Mouse (Mus musculus) heart, embryonic 11.5 days (tissue): Measurements from ENCODE around the gene Hmgn1. TPM values are rescaled to one million over a fixed set of nuclear protein-coding genes. Genes with fewer than 3 reads are reported as not detected.
A peak's percentile ranks its signal among the peaks of the same experiment; 100 is the strongest.
"Not testable (repeated sequence)": the region's sequence is repeated elsewhere in the genome, so short reads cannot be mapped to it uniquely, and the experiment has no call there.

Experiments
- ATAC-seq: fragments of 200-750 bp; cut with Nextera tagmentation; replicated peaks from 2 replicates; pipeline ENCODE4 v1.8.0; 2017; ENCODE audit warnings: moderate library complexity; ENCODE audit not compliant: insufficient number of reproducible peaks, low FRiP score, low TSS enrichment
- H3K27ac ChIP-seq: fragments of 300-500 bp; sonication (generic); 2 replicates; pipeline ENCODE4 v1.5.1; 2014; ENCODE audit warnings: mild to moderate bottlenecking, low read depth, low read length
- H3K27me3 ChIP-seq: fragments of 300-500 bp; sonication (generic); 2 replicates; pipeline ENCODE4 v1.6.1; 2014; ENCODE audit warnings: mild to moderate bottlenecking, low read length, mixed read lengths; ENCODE audit not compliant: control insufficient read depth, insufficient read depth
- H3K36me3 ChIP-seq: fragments of 300-500 bp; sonication (generic); 2 replicates; pipeline ENCODE4 v1.6.1; 2014; ENCODE audit warnings: mild to moderate bottlenecking, low read length, moderate library complexity, mixed read lengths; ENCODE audit not compliant: control insufficient read depth, insufficient read depth
- H3K4me1 ChIP-seq: fragments of 300-500 bp; sonication (generic); 2 replicates; pipeline ENCODE4 v1.6.1; 2014; ENCODE audit warnings: low read length; ENCODE audit not compliant: control insufficient read depth, insufficient read depth
- H3K4me2 ChIP-seq: fragments of 300-500 bp; sonication (generic); 2 replicates; pipeline ENCODE4 v1.6.1; 2014; ENCODE audit warnings: mild to moderate bottlenecking, moderate library complexity
- H3K4me3 ChIP-seq: fragments of 300-500 bp; sonication (generic); 2 replicates; pipeline ENCODE4 v1.5.1; 2014; ENCODE audit warnings: low read depth, low read length
- H3K9ac ChIP-seq: fragments of 300-500 bp; sonication (generic); 2 replicates; pipeline ENCODE4 v1.6.1; 2014; ENCODE audit warnings: mild to moderate bottlenecking, low read depth, low read length, moderate library complexity
- H3K9me3 ChIP-seq: fragments of 300-500 bp; sonication (generic); replicated peaks from 2 replicates; pipeline ENCODE4 v1.6.1; 2016; ENCODE audit warnings: low read length; ENCODE audit not compliant: control insufficient read depth
- WGBS: fragments of 180-500 bp; shearing (Covaris S2); extraction: QIAGEN DNeasy Blood & Tissue Kit; methylation state at CpG from one replicate; pipeline ENCODE4 v1.1.7; 2014; ENCODE audit not compliant: insufficient replicate concordance; 5-methylcytosine and 5-hydroxymethylcytosine counted together
- polyA plus RNA-seq: library from polyadenylated mRNA; unstranded; fragments of >200 nt; fragmentation: Nextera tagmentation; extraction: Ambion mirVana; gene quantifications from 2 replicates; pipeline ENCODE4 v1.2.1, GENCODE M21; 2014

Hmgn1 gene
- polyA plus RNA-seq, 1 experiment from 2014 or later = 543 TPM

DNA sequence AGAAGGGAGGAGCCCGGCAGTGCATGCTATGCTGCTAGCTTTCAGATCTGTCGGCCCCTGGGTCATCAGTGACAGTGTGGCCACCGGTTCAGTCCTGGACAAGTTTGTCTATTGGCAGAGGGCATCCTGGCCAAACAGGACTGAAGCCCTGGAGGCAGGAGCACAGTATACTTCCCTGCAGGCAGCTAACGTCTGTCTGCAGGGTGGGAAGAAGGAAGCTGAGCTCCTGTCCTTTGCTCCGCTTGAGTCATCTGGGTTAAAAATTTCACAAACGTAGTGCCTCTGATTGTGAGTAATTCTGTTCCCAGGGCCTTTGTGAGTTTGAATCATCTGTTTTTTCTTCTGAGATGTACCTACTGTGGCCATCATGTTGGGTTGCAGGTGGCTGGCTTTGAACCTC lies 21.3 kb upstream of the Hmgn1 start:
- Histone ChIP-seq H3K9ac (peak overlapping the region; percentile 59), H3K4me3 (no peak overlapping the region), H3K36me3 (no peaks in the 10 kb centered on the region), H3K4me1 (peaks cover 33% of the 10 kb centered on the region), H3K9me3 (no peaks in the 10 kb centered on the region), H3K27ac (peak overlapping the region; percentile 79), H3K27me3 (no peaks in the 10 kb centered on the region), H3K4me2 (peak overlapping the region; percentile 43)
- WGBS = 42% methylated on average over 6 of the region's 6 CpGs
- ATAC-seq = no peak

DNA sequence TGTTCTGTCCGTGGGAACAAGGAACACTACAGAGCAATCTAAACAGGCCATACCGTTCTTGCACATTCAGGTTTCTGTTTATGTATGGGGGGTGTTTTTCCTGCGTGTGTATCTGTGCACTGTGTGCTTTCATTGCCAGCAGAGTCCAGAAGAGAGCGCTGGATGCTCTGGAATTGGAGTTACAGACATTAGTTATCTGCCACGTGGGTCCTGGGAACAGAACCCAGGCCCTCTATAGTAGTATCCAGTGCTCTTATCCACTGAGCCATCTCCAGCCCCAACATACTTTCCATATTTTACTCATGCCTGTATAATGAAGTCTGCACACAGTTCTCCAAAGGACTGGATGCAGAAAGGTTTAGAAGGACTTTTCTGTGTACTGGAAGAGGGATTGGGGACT lies 18.3 kb upstream of the Hmgn1 start:
- H3K4me1 ChIP-seq = peaks cover 26% of the 10 kb centered on the region
- ATAC-seq = no peak
- peak overlapping the region; percentile 85 for H3K9ac ChIP-seq
- 2% methylated on average over 5 of the region's 5 CpGs for WGBS
- H3K4me2 ChIP-seq = peak overlapping the region; percentile 85
- H3K9me3 ChIP-seq = no peaks in the 10 kb centered on the region; the same call in 1 of the 2 replicates
- peak overlapping the region; percentile 85 for H3K4me3 ChIP-seq
- H3K27ac ChIP-seq = peak overlapping the region; percentile 74
- H3K36me3 ChIP-seq = no peaks in the 10 kb centered on the region
- H3K27me3 ChIP-seq = no peaks in the 10 kb centered on the region

DNA sequence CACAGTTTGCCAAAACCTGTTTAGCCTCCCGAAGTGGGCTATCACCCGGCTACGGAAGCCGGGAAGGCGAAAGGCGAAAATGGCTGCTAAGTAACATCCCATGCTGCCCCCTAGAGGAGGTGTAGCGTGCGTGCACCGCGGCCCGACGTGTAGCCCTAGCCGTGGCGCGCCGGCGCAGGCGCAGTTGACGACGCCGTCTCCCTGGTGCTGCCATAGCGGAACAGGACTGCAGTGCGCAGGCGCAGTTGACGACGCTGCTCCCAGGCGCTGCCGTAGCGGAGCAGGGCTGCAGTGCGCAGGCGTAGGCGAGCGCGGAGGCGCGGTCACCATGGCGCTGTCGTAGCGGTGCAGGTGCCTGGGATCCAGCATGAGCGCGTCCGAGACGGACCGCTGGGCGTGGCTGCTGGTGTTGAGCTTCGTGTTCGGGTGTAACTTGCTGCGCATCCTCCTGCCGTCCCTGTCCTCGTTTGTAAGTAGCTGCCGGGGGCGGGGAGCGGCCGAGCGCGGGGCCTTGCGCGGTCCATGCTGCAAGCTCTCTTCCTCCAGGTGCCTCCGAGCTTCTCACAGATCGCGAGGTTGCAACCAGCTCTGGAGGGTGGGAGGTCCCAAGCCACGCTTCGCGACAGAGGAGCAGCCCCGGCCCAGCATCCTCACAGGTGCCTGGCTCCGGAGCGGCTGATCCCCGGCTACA lies 17.7 kb upstream of the Hmgn1 start, which contains the start of gene Wrb:
Wrb (plus strand) TSS at position 298 of the 691 bp plus-strand sequence.
- Histone ChIP-seq H3K4me3 (peak within 1 kb of the TSS; percentile 85), H3K27me3 (no peaks in the 10 kb centered on the region), H3K27ac (peak within 1 kb of the TSS; percentile 74), H3K36me3 (no peaks in the 10 kb centered on the region), H3K4me1 (peaks cover 21% of the 10 kb centered on the region), H3K9ac (peak within 1 kb of the TSS; percentile 85), H3K9me3 (no peaks in the 10 kb centered on the region; the same call in 1 of the 2 replicates), H3K4me2 (peak within 1 kb of the TSS; percentile 85)
- WGBS = under 1% methylated on average over 68 of the region's 68 CpGs
- peak; percentile 98 for ATAC-seq

DNA sequence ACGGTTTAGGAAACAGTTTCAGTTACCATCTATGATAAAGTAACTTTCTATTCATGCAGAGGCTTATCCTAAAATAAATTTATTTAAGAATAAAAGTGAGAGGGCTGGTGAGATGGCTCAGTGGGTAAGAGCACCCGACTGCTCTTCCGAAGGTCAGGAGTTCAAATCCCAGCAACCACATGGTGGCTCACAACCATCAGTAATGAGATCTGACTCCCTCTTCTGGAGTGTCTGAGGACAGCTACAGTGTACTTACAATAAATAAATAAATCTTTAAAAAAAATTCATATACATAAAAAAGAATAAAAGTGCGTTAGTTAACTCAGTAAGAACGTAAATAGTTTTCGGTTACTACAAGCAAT lies 17.2 kb upstream of the Hmgn1 start:
- H3K4me2 ChIP-seq = peak overlapping the region; percentile 31; the same call in 1 of the 2 replicates
- H3K4me1 ChIP-seq = peaks cover 17% of the 10 kb centered on the region
- H3K9me3 ChIP-seq, ATAC-seq, H3K27ac ChIP-seq, H3K36me3 ChIP-seq, H3K27me3 ChIP-seq, H3K9ac ChIP-seq: not testable (repeated sequence)
- 29% methylated on average over 6 of the region's 6 CpGs for WGBS
- H3K4me3 ChIP-seq = peak overlapping the region; percentile 85; the same call in 1 of the 2 replicates

DNA sequence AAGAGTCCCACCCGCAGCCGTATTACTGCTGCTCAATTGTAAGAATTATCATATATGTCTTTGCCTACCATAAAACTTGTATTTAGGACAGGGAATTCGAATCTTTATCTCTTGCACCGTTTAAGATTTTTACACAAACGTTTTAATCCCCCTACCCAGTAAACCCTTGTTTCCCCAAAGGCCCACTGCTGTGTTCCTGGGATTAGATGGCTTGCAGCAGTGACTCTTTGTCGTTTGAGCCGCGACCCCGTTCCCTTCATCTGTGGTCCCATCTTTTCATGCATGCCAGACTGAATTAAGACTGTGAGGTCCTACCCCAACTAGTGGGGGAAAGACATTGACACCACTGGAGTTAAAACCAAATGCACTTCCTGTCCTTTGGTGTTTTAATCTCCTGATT lies 937 bp upstream of the Hmgn1 start:
- peak overlapping the region; percentile 99 for H3K4me3 ChIP-seq
- WGBS = 3% methylated on average over 9 of the region's 9 CpGs
- no peaks in the 10 kb centered on the region for H3K27me3 ChIP-seq
- peaks cover 10% of the 10 kb centered on the region for H3K4me1 ChIP-seq
- peaks cover 16% of the 10 kb centered on the region for H3K36me3 ChIP-seq
- no peaks in the 10 kb centered on the region for H3K9me3 ChIP-seq
- peak overlapping the region; percentile 72 for H3K4me2 ChIP-seq
- H3K9ac ChIP-seq = peak overlapping the region; percentile 98
- no peak for ATAC-seq
- peak overlapping the region; percentile 96 for H3K27ac ChIP-seq

DNA sequence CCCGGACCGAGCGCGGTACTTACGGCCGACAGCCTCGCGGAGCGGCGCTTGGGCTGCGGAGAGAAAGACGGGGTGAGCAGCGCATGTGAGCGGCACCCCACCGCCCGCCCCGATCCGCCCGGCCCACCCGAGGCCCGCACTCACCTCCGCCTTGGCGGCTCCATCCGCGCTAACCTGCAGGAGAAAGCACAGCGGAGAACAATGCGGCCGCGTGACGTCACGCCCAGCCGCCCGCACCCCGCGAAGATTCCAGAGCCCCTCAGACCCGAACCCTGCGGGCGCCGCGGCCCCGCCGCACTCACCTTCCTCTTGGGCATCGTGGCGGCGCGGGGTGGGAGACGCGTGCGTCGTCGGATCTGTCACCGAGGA lies 257 bp downstream of the Hmgn1 start:
- H3K27ac ChIP-seq = peak overlapping the region; percentile 97
- no peaks in the 10 kb centered on the region for H3K9me3 ChIP-seq
- H3K9ac ChIP-seq = peak overlapping the region; percentile 98
- H3K27me3 ChIP-seq = no peaks in the 10 kb centered on the region
- H3K4me2 ChIP-seq = peak overlapping the region; percentile 72
- H3K36me3 ChIP-seq = peaks cover 25% of the 10 kb centered on the region
- H3K4me3 ChIP-seq = peak overlapping the region; percentile 99
- peaks cover 10% of the 10 kb centered on the region for H3K4me1 ChIP-seq
- peak; percentile 56 for ATAC-seq
- under 1% methylated on average over 44 of the region's 52 CpGs for WGBS

DNA sequence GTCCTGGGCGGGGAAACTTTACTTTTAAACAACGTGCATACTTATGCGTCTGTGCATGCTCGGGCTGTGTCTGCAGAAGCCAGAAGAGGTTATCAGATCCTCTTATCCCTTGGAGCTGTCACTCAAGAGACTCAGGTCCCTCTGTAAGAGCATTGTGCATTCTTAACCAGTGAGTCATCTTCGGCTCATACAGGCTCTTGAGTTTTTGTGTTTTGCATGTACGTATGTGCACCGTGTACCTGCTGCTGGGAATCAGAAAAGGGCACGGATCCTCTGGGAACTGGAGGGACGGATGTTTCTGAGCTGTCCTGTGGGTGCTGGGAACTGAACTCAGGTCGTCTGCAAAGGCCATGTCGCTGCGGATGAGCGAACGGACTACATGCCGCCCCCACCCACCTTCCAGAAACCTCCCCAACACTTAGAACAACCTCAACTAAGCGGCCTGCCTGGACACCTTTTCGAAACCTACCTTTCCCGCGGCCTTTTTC lies 801 bp downstream of the Hmgn1 start:
- Histone ChIP-seq H3K4me1 (peaks cover 10% of the 10 kb centered on the region), H3K27ac (peak overlapping the region; percentile 97), H3K27me3 (no peaks in the 10 kb centered on the region), H3K36me3 (peaks cover 25% of the 10 kb centered on the region), H3K4me3 (peak overlapping the region; percentile 99), H3K4me2 (peak overlapping the region; percentile 72), H3K9me3 (no peaks in the 10 kb centered on the region), H3K9ac (peak overlapping the region; percentile 98)
- WGBS = 3% methylated on average over 19 of the region's 19 CpGs
- ATAC-seq = no peak

DNA sequence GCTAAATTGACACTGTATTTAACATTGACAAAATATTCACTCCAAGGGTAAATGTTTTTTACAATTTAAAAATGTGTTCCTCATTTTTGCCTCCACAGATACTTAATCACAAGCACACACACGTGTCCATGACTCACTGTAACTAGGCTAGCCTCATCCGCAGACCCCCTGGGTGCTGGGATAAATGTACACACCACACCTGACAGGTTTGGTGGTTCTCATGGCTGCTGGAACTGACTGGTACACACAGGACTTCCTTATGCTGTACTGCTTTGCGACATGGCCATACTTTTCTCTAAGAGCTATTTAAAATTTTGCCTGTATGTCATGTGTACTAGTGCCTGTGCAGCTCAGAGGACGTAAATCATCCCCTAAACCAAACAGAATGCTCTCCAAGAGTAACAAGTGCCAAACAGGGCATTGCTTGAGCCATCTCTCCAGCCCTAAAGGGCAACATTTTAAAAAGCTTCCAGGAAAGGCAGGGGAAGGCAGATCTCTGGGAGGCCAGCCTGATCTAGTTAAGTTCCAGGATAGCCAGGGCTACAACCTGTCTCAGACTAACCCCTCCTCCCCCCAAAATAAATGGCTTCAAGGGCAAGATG lies 7.4 kb downstream of the Hmgn1 start:
- Histone ChIP-seq H3K9ac (no peak overlapping the region), H3K27me3 (no peaks in the 10 kb centered on the region), H3K4me2 (no peak overlapping the region), H3K4me1 (no peaks in the 10 kb centered on the region), H3K4me3 (no peak overlapping the region), H3K36me3 (peaks cover 24% of the 10 kb centered on the region), H3K9me3 (no peaks in the 10 kb centered on the region), H3K27ac (no peak overlapping the region)
- WGBS = 73% methylated on average over 4 of the region's 4 CpGs
- no peak for ATAC-seq
